Mouse (Mus musculus) brain, embryonic 18.5 days (tissue): ENCODE results near the gene Ccdc63.
A peak's percentile ranks its signal among the peaks of the same experiment; 100 is the strongest.
"Not testable (repeated sequence)": the region's sequence is repeated elsewhere in the genome, so short reads cannot be mapped to it uniquely, and the experiment has no call there.

Experiments used
- DNase-seq: peaks from one replicate; pipeline ENCODE4 v3.0.0-alpha.2; 2012; ENCODE audit warnings: low read depth, low spot score

Gene Ccdc63

GRCm38 (mm10) chr5:122140723-122141122 is at the start of gene Ccdc63:
Gene Ccdc63 (minus strand): TSS chr5:122140823.
- no peak for DNase-seq

GRCm38 (mm10) chr5:122189115-122189514 is 48.5 kb upstream of the Ccdc63 start:
- DNase-seq, result no peak

GRCm38 (mm10) chr5:122184858-122185257 is 44.2 kb upstream of the Ccdc63 start:
- not testable (repeated sequence) for DNase-seq

GRCm38 (mm10) chr5:122184283-122184806 is 43.7 kb upstream of the Ccdc63 start:
- DNase-seq, result no peak

- no peak for DNase-seq
These were observed 39.0 kb upstream of the Ccdc63 start for GRCm38 (mm10) chr5:122179665-122180064.

GRCm38 (mm10) chr5:122176398-122176797 is 35.8 kb upstream of the Ccdc63 start:
- no peak for DNase-seq

GRCm38 (mm10) chr5:122175961-122176360 is 35.3 kb upstream of the Ccdc63 start:
- no peak for DNase-seq

GRCm38 (mm10) chr5:122175402-122175801 is 34.8 kb upstream of the Ccdc63 start:
- DNase-seq, result no peak

- no peak for DNase-seq
These were observed 30.4 kb upstream of the Ccdc63 start for GRCm38 (mm10) chr5:122171058-122171457.

GRCm38 (mm10) chr5:122168344-122169069 is 27.9 kb upstream of the Ccdc63 start:
- DNase-seq, result no peak

- no peak for DNase-seq
These were observed 26.1 kb upstream of the Ccdc63 start for GRCm38 (mm10) chr5:122166636-122167161.

- no peak for DNase-seq
These were observed 24.8 kb upstream of the Ccdc63 start for GRCm38 (mm10) chr5:122165233-122165915.

- no peak for DNase-seq
These were observed 23.4 kb upstream of the Ccdc63 start for GRCm38 (mm10) chr5:122164011-122164410.

- DNase-seq, result no peak
These were observed 22.6 kb upstream of the Ccdc63 start for GRCm38 (mm10) chr5:122163194-122163593.

GRCm38 (mm10) chr5:122158557-122159515 is 18.2 kb upstream of the Ccdc63 start:
- DNase-seq, result no peak

GRCm38 (mm10) chr5:122157827-122158381 is 17.3 kb upstream of the Ccdc63 start, which contains the start of gene Ppp1cc:
Gene Ppp1cc (plus strand): TSS chr5:122158278.
- DNase-seq, result peak; percentile 87

- DNase-seq, result no peak
These were observed 15.9 kb upstream of the Ccdc63 start for GRCm38 (mm10) chr5:122156486-122156885.

- DNase-seq, result no peak
These were observed 15.0 kb upstream of the Ccdc63 start for GRCm38 (mm10) chr5:122155613-122156012.

- no peak for DNase-seq
These were observed 14.2 kb upstream of the Ccdc63 start for GRCm38 (mm10) chr5:122154782-122155181.

- no peak for DNase-seq
These were observed 13.4 kb upstream of the Ccdc63 start for GRCm38 (mm10) chr5:122154006-122154405.

- not testable (repeated sequence) for DNase-seq
These were observed 11.9 kb upstream of the Ccdc63 start for GRCm38 (mm10) chr5:122152508-122152907.
